Mouse (Mus musculus): ENCODE measurements around the gene Adamts2. TPM values are rescaled to one million over a fixed set of nuclear protein-coding genes. Genes with fewer than 3 reads are reported as not detected.

Adamts2 gene
- polyA plus RNA-seq, 1 experiment from 2014 or later: 11.7 TPM

DNA sequence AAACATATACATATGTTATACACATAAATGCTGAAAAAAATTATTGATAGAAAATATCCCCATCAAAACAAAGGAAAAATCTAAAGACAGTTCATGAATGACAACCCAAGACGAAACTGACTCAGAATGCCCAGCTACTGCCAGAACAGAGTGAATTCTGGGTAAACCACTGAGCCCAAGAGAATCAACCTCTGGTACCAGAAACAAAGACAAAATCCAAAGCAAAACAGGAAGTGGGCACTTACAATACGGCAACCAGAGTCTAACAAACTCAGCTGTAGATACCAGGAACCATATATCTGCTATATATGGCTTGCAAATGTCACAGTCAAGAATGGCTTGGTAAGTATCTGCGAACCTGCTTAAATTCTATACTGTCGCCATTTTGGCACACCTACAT is 233.8 kb downstream of the Adamts2 start:
- Histone ChIP-seq H3K4me1 (ENCODE audit: control insufficient read depth, insufficient read depth, low read length) (no peaks in the 10 kb centered on the region; the same call in 1 of the 2 replicates), H3K27ac (ENCODE audit: low read length) (no peak overlapping the region), H3K36me3 (ENCODE audit: control insufficient read depth, insufficient read depth, low read length) (peaks cover 6% of the 10 kb centered on the region; the same call in 1 of the 2 replicates), H3K27me3 (ENCODE audit: control insufficient read depth, insufficient read depth, low read length) (no peaks in the 10 kb centered on the region), H3K4me3 (ENCODE audit: low read depth, low read length) (no peak overlapping the region), H3K4me2 (replicated peaks; ENCODE audit: low read depth, low read length) (no peak overlapping the region), H3K9ac (replicated peaks; ENCODE audit: low read depth, low read length) (no peak overlapping the region), H3K9me3 (ENCODE audit: control insufficient read depth, low read depth, low read length) (peaks cover 6% of the 10 kb centered on the region; the same call in 1 of the 2 replicates)
- no peak for ATAC-seq (ENCODE audit: insufficient number of reproducible peaks, insufficient read depth, low FRiP score, low read depth)
- WGBS: 80% methylated on average over 4 of the region's 4 CpGs

GRCm38 (mm10) chr11:50841023-50841735 is 239.3 kb downstream of the Adamts2 start, which contains the start of gene Zfp879:
Zfp879 (minus strand) TSS chr11:50841552.
- ATAC-seq (ENCODE audit: insufficient number of reproducible peaks, insufficient read depth, low FRiP score, low read depth): peak; percentile 93
- no peaks in the 10 kb centered on the region for H3K36me3 ChIP-seq (ENCODE audit: control insufficient read depth, insufficient read depth, low read length)
- WGBS: 12% methylated on average over 22 of the region's 22 CpGs
- H3K4me2 ChIP-seq (replicated peaks; ENCODE audit: low read depth, low read length): peak within 1 kb of the TSS; percentile 51
- no peaks in the 10 kb centered on the region for H3K27me3 ChIP-seq (ENCODE audit: control insufficient read depth, insufficient read depth, low read length)
- H3K27ac ChIP-seq (ENCODE audit: low read length): peak within 1 kb of the TSS; percentile 90
- no peaks in the 10 kb centered on the region; the same call in 1 of the 2 replicates for H3K4me1 ChIP-seq (ENCODE audit: control insufficient read depth, insufficient read depth, low read length)
- peak within 1 kb of the TSS; percentile 35 for H3K4me3 ChIP-seq (ENCODE audit: low read depth, low read length)
- peak within 1 kb of the TSS; percentile 39; the same call in 1 of the 2 replicates for H3K9ac ChIP-seq (replicated peaks; ENCODE audit: low read depth, low read length)
- no peaks in the 10 kb centered on the region for H3K9me3 ChIP-seq (ENCODE audit: control insufficient read depth, low read depth, low read length)

GRCm38 (mm10) chr11:50845951-50846350 is 244.1 kb downstream of the Adamts2 start:
- Histone ChIP-seq H3K9ac (replicated peaks; ENCODE audit: low read depth, low read length) (no peak overlapping the region), H3K4me1 (ENCODE audit: control insufficient read depth, insufficient read depth, low read length) (peaks cover under 1% of the 10 kb centered on the region), H3K36me3 (ENCODE audit: control insufficient read depth, insufficient read depth, low read length) (no peaks in the 10 kb centered on the region), H3K4me2 (replicated peaks; ENCODE audit: low read depth, low read length) (no peak overlapping the region), H3K27ac (ENCODE audit: low read length) (no peak overlapping the region), H3K4me3 (ENCODE audit: low read depth, low read length) (no peak overlapping the region), H3K27me3 (ENCODE audit: control insufficient read depth, insufficient read depth, low read length) (peaks cover 18% of the 10 kb centered on the region; the same call in 1 of the 2 replicates), H3K9me3 (ENCODE audit: control insufficient read depth, low read depth, low read length) (no peaks in the 10 kb centered on the region)
- ATAC-seq (ENCODE audit: insufficient number of reproducible peaks, insufficient read depth, low FRiP score, low read depth): no peak
- WGBS: 83% methylated on average over 3 of the region's 3 CpGs

DNA sequence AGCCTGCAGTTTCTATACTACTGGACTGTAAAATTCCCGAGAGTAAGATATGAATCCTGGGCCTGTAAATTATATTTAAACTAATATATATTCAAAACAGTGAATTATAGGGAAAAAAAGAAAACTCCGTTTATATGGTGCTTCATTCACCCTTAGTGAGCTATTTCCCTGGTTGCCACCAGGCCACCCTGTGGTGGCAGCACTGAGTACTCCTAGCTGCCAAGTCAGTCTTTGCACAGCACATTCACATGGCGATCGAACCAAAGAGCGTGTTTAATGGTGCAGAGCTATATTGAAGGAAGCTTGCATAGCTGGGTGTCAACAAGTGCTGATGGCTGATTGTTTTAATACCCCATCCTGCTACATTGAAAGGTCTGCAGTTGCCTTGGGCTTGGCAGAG is 245.2 kb downstream of the Adamts2 start:
- WGBS: 75% methylated on average over 5 of the region's 5 CpGs
- H3K4me3 ChIP-seq (ENCODE audit: low read depth, low read length): no peak overlapping the region
- no peaks in the 10 kb centered on the region for H3K36me3 ChIP-seq (ENCODE audit: control insufficient read depth, insufficient read depth, low read length)
- H3K27ac ChIP-seq (ENCODE audit: low read length): no peak overlapping the region
- H3K9me3 ChIP-seq (ENCODE audit: control insufficient read depth, low read depth, low read length): no peaks in the 10 kb centered on the region
- no peak overlapping the region for H3K9ac ChIP-seq (replicated peaks; ENCODE audit: low read depth, low read length)
- peaks cover 6% of the 10 kb centered on the region for H3K4me1 ChIP-seq (ENCODE audit: control insufficient read depth, insufficient read depth, low read length)
- ATAC-seq (ENCODE audit: insufficient number of reproducible peaks, insufficient read depth, low FRiP score, low read depth): no peak
- no peak overlapping the region for H3K4me2 ChIP-seq (replicated peaks; ENCODE audit: low read depth, low read length)
- H3K27me3 ChIP-seq (ENCODE audit: control insufficient read depth, insufficient read depth, low read length): peaks cover 26% of the 10 kb centered on the region

- Histone ChIP-seq H3K4me1 (ENCODE audit: control insufficient read depth, insufficient read depth, low read length) (peaks cover 6% of the 10 kb centered on the region), H3K36me3 (ENCODE audit: control insufficient read depth, insufficient read depth, low read length) (no peaks in the 10 kb centered on the region), H3K4me2 (replicated peaks; ENCODE audit: low read depth, low read length) (no peak overlapping the region), H3K9me3 (ENCODE audit: control insufficient read depth, low read depth, low read length) (no peaks in the 10 kb centered on the region), H3K9ac (replicated peaks; ENCODE audit: low read depth, low read length) (no peak overlapping the region), H3K27ac (ENCODE audit: low read length) (no peak overlapping the region), H3K27me3 (ENCODE audit: control insufficient read depth, insufficient read depth, low read length) (peaks cover 33% of the 10 kb centered on the region), H3K4me3 (ENCODE audit: low read depth, low read length) (no peak overlapping the region)
- 36% methylated on average over 3 of the region's 3 CpGs for WGBS
- ATAC-seq (ENCODE audit: insufficient number of reproducible peaks, insufficient read depth, low FRiP score, low read depth): no peak
These were observed 246.7 kb downstream of the Adamts2 start for GRCm38 (mm10) chr11:50848520-50849137.

GRCm38 (mm10) chr11:50849310-50849709 is 247.4 kb downstream of the Adamts2 start:
- H3K9ac ChIP-seq (replicated peaks; ENCODE audit: low read depth, low read length): no peak overlapping the region
- no peak overlapping the region for H3K4me2 ChIP-seq (replicated peaks; ENCODE audit: low read depth, low read length)
- H3K9me3 ChIP-seq (ENCODE audit: control insufficient read depth, low read depth, low read length): no peaks in the 10 kb centered on the region
- WGBS: 2% methylated on average over 10 of the region's 10 CpGs
- H3K4me3 ChIP-seq (ENCODE audit: low read depth, low read length): no peak overlapping the region
- no peaks in the 10 kb centered on the region for H3K36me3 ChIP-seq (ENCODE audit: control insufficient read depth, insufficient read depth, low read length)
- ATAC-seq (ENCODE audit: insufficient number of reproducible peaks, insufficient read depth, low FRiP score, low read depth): no peak
- H3K4me1 ChIP-seq (ENCODE audit: control insufficient read depth, insufficient read depth, low read length): peaks cover 6% of the 10 kb centered on the region
- peaks cover 33% of the 10 kb centered on the region for H3K27me3 ChIP-seq (ENCODE audit: control insufficient read depth, insufficient read depth, low read length)
- H3K27ac ChIP-seq (ENCODE audit: low read length): no peak overlapping the region

DNA sequence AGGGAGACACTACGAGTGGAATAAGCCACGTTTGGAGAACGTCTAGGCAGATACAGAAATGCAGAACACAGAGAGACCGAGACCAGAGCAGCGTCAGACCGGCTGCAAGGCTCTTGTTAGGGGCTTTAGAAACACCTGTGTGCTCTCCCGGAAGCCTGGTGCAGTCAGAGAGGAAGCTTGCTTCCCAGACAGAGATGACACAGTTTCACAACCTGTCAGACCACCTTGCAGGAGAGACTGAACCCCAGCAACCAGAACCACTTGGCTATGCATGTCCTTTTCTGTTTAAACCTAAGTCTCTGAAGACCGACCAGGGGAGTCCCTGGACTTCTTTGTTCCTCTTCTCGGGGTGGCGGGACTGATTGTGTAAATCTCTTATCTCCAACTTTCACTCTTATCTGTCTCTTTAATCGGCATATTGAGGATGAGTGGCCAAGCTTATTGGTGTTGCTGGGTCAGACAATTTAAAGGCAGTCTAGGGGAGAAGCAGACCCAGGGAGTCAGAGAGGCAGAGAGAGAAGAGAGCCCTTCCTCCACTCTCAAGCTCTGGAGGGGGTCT is 248.4 kb downstream of the Adamts2 start, which contains the start of gene Grm6:
Gene Grm6 (plus strand): TSS at position 509 of the 559 bp plus-strand sequence.
- H3K4me3 ChIP-seq (ENCODE audit: low read depth, low read length): peak within 1 kb of the TSS; percentile 39
- no peak for ATAC-seq (ENCODE audit: insufficient number of reproducible peaks, insufficient read depth, low FRiP score, low read depth)
- H3K4me1 ChIP-seq (ENCODE audit: control insufficient read depth, insufficient read depth, low read length): peaks cover 6% of the 10 kb centered on the region
- 2% methylated on average over 11 of the region's 11 CpGs for WGBS
- 0 out of 2 replicates have a peak within 1 kb of the TSS, but pooled peaks have one; percentile 18 for H3K9ac ChIP-seq (replicated peaks; ENCODE audit: low read depth, low read length)
- H3K27ac ChIP-seq (ENCODE audit: low read length): no peak within 1 kb of the TSS
- no peaks in the 10 kb centered on the region for H3K36me3 ChIP-seq (ENCODE audit: control insufficient read depth, insufficient read depth, low read length)
- peak within 1 kb of the TSS; percentile 80 for H3K4me2 ChIP-seq (replicated peaks; ENCODE audit: low read depth, low read length)
- H3K9me3 ChIP-seq (ENCODE audit: control insufficient read depth, low read depth, low read length): no peaks in the 10 kb centered on the region
- peaks cover 33% of the 10 kb centered on the region for H3K27me3 ChIP-seq (ENCODE audit: control insufficient read depth, insufficient read depth, low read length)

- Histone ChIP-seq H3K4me3 (ENCODE audit: low read depth, low read length) (peak overlapping the region; percentile 39), H3K27me3 (ENCODE audit: control insufficient read depth, insufficient read depth, low read length) (peaks cover 33% of the 10 kb centered on the region), H3K27ac (ENCODE audit: low read length) (no peak overlapping the region), H3K36me3 (ENCODE audit: control insufficient read depth, insufficient read depth, low read length) (no peaks in the 10 kb centered on the region), H3K4me1 (ENCODE audit: control insufficient read depth, insufficient read depth, low read length) (peaks cover 6% of the 10 kb centered on the region), H3K4me2 (replicated peaks; ENCODE audit: low read depth, low read length) (peak overlapping the region; percentile 80), H3K9ac (replicated peaks; ENCODE audit: low read depth, low read length) (0 out of 2 replicates have a peak overlapping the region, but pooled peaks have one; percentile 18), H3K9me3 (ENCODE audit: control insufficient read depth, low read depth, low read length) (no peaks in the 10 kb centered on the region)
- WGBS: under 1% methylated on average over 63 of the region's 72 CpGs
- no peak for ATAC-seq (ENCODE audit: insufficient number of reproducible peaks, insufficient read depth, low FRiP score, low read depth)
These were observed 249.2 kb downstream of the Adamts2 start for GRCm38 (mm10) chr11:50850989-50851601.

Measured in stomach, embryonic 14.5 days (tissue).